Mouse (Mus musculus) myocyte (in vitro differentiated cells): Measurements from ENCODE around the gene Unc93b1.

Experiments
- CEBPB ChIP-seq: IDR thresholded peaks from 2 replicates; pipeline ENCODE4 v1.6.1; 2011; ENCODE audit warnings: mild to moderate bottlenecking, moderate library complexity; ENCODE audit not compliant: poor library complexity, insufficient read depth, severe bottlenecking
- E2F4 ChIP-seq: IDR thresholded peaks from one replicate; pipeline ENCODE4 v1.6.1; 2011; ENCODE audit warnings: mild to moderate bottlenecking, control low read depth, moderate library complexity; ENCODE audit not compliant: insufficient read depth
- MAX ChIP-seq: IDR thresholded peaks from one replicate; pipeline ENCODE4 v1.6.1; 2011; ENCODE audit warnings: low read depth, mild to moderate bottlenecking, control low read depth
- MYOD1 ChIP-seq, 3 experiments: IDR thresholded peaks; one replicate each; pipeline ENCODE4 v1.6.1; 2011; ENCODE audit warnings: control low read depth in 2 of 3, low read depth in 2 of 3, mild to moderate bottlenecking in 2 of 3, moderate library complexity in 1 of 3; ENCODE audit not compliant: insufficient read length in 2 of 3, control insufficient read depth in 1 of 3
- POLR2A ChIP-seq: IDR thresholded peaks from one replicate; pipeline ENCODE4 v1.6.1; 2011; ENCODE audit warnings: low read depth, mild to moderate bottlenecking, control low read depth, moderate library complexity; ENCODE audit not compliant: insufficient read length
- POLR2AphosphoS2 ChIP-seq: IDR thresholded peaks from one replicate; pipeline ENCODE4 v1.6.1; 2011; ENCODE audit warnings: low read depth, control low read depth; ENCODE audit not compliant: insufficient read length
- REST ChIP-seq: IDR thresholded peaks from one replicate; pipeline ENCODE4 v1.6.1; 2011; ENCODE audit warnings: mild to moderate bottlenecking, control low read depth, moderate library complexity; ENCODE audit not compliant: insufficient read depth, insufficient read length
- TCF12 ChIP-seq: IDR thresholded peaks from one replicate; pipeline ENCODE4 v1.6.1; 2011; ENCODE audit warnings: mild to moderate bottlenecking, control low read depth; ENCODE audit not compliant: poor library complexity, insufficient read depth, severe bottlenecking
- TCF3 ChIP-seq: IDR thresholded peaks from one replicate; pipeline ENCODE4 v1.6.1; 2011; ENCODE audit warnings: low read depth, control low read depth; ENCODE audit not compliant: insufficient read length
- USF1 ChIP-seq: IDR thresholded peaks from one replicate; pipeline ENCODE4 v1.6.1; 2011; ENCODE audit warnings: low read depth, mild to moderate bottlenecking, control low read depth, moderate library complexity

- TF ChIP-seq E2F4 (no peak), MYOD1 (IDR thresholded peaks at IDR 0.05; ENCODE audit: control insufficient read depth in 1 of 3, insufficient read length in 2 of 3, low read depth in 2 of 3) (no peak), TCF12 (no peak), POLR2A (no peak), REST (no peak), USF1 (no peak), POLR2AphosphoS2 (no peak), CEBPB (no peak), MAX (no peak), TCF3 (no peak)
These were observed 31.5 kb downstream of the Unc93b1 start for GRCm38 (mm10) chr19:3966330-3967075.
